Mouse (Mus musculus) ovary, adult 18-20 months (tissue): ENCODE data around the gene Sh3gl3.

Source experiments
- DNase-seq: peaks from one replicate; pipeline ENCODE4 v3.0.0; 2022; ENCODE audit warnings: low spot score, mixed read lengths

The Sh3gl3 gene

GRCm38 (mm10) chr7:82293441-82293840 lies 119.8 kb downstream of the Sh3gl3 start:
- no peak for DNase-seq

GRCm38 (mm10) chr7:82294083-82294482 lies 120.4 kb downstream of the Sh3gl3 start:
- no peak for DNase-seq

GRCm38 (mm10) chr7:82294611-82295010 lies 121.0 kb downstream of the Sh3gl3 start:
- DNase-seq = no peak

- DNase-seq = no peak
Observed at GRCm38 (mm10) chr7:82308398-82308797, 134.8 kb downstream of the Sh3gl3 start.

- DNase-seq = no peak
Observed at GRCm38 (mm10) chr7:82318515-82318914, 144.9 kb downstream of the Sh3gl3 start.

- no peak for DNase-seq
Observed at GRCm38 (mm10) chr7:82326616-82327015, 153.0 kb downstream of the Sh3gl3 start.

GRCm38 (mm10) chr7:82327201-82327600 lies 153.6 kb downstream of the Sh3gl3 start:
- no peak for DNase-seq

GRCm38 (mm10) chr7:82327881-82328280 lies 154.2 kb downstream of the Sh3gl3 start:
- DNase-seq = no peak

- DNase-seq = no peak
Observed at GRCm38 (mm10) chr7:82329831-82330230, 156.2 kb downstream of the Sh3gl3 start.

- DNase-seq = no peak
Observed at GRCm38 (mm10) chr7:82330860-82331259, 157.2 kb downstream of the Sh3gl3 start.

- no peak for DNase-seq
Observed at GRCm38 (mm10) chr7:82334000-82334399, 160.4 kb downstream of the Sh3gl3 start.

- no peak for DNase-seq
Observed at GRCm38 (mm10) chr7:82335211-82336121, 161.8 kb downstream of the Sh3gl3 start, which contains the start of gene Adamtsl3. Gene Adamtsl3 (plus strand): TSS chr7:82335694.

- no peak for DNase-seq
Observed at GRCm38 (mm10) chr7:82336132-82336531, 162.5 kb downstream of the Sh3gl3 start.

GRCm38 (mm10) chr7:82338121-82338520 lies 164.5 kb downstream of the Sh3gl3 start:
- DNase-seq = no peak

GRCm38 (mm10) chr7:82338532-82338931 lies 164.9 kb downstream of the Sh3gl3 start:
- no peak for DNase-seq

GRCm38 (mm10) chr7:82339214-82339613 lies 165.6 kb downstream of the Sh3gl3 start:
- no peak for DNase-seq

- DNase-seq = no peak
Observed at GRCm38 (mm10) chr7:82341476-82341875, 167.8 kb downstream of the Sh3gl3 start.

GRCm38 (mm10) chr7:82346706-82347105 lies 173.1 kb downstream of the Sh3gl3 start:
- no peak for DNase-seq

- DNase-seq = no peak
Observed at GRCm38 (mm10) chr7:82349796-82350195, 176.2 kb downstream of the Sh3gl3 start.

- DNase-seq = no peak
Observed at GRCm38 (mm10) chr7:82350421-82350820, 176.8 kb downstream of the Sh3gl3 start.
